Mouse (Mus musculus) midbrain, embryonic 11.5 days (tissue): Measurements from ENCODE around the gene Sumo1. TPM values are rescaled to one million over a fixed set of nuclear protein-coding genes. Genes with fewer than 3 reads are reported as not detected.
A peak's percentile ranks its signal among the peaks of the same experiment; 100 is the strongest.

Source experiments
- ATAC-seq: fragments of 200-750 bp; cut with Nextera tagmentation; 2 replicates; pipeline ENCODE4 v1.8.0; 2017; ENCODE audit warnings: moderate TSS enrichment, moderate library complexity; ENCODE audit not compliant: low FRiP score
- DNase-seq: peaks from one replicate; pipeline ENCODE4 v3.0.0; 2015; ENCODE audit warnings: low spot score; ENCODE audit errors: missing footprints
- H3K27ac ChIP-seq: fragments of 300-500 bp; sonication (generic); 2 replicates; pipeline ENCODE4 v1.5.1; 2014; ENCODE audit warnings: low read depth, low read length
- H3K27me3 ChIP-seq: fragments of 300-500 bp; sonication (generic); 2 replicates; pipeline ENCODE4 v1.6.1; 2014; ENCODE audit warnings: mild to moderate bottlenecking, low read length, moderate library complexity, mixed read lengths; ENCODE audit not compliant: control insufficient read depth, insufficient read depth
- H3K36me3 ChIP-seq: fragments of 300-500 bp; sonication (generic); 2 replicates; pipeline ENCODE4 v1.6.1; 2014; ENCODE audit warnings: mild to moderate bottlenecking, low read length, moderate library complexity, mixed read lengths; ENCODE audit not compliant: control insufficient read depth, insufficient read depth
- H3K4me1 ChIP-seq: fragments of 300-500 bp; sonication (generic); 2 replicates; pipeline ENCODE4 v1.6.1; 2014; ENCODE audit warnings: low read length; ENCODE audit not compliant: control insufficient read depth, insufficient read depth
- H3K4me2 ChIP-seq: fragments of 300-500 bp; sonication (generic); 2 replicates; pipeline ENCODE4 v1.6.1; 2014; ENCODE audit warnings: mild to moderate bottlenecking, moderate library complexity
- H3K4me3 ChIP-seq: fragments of 300-500 bp; sonication (generic); 2 replicates; pipeline ENCODE4 v1.5.1; 2014; ENCODE audit warnings: low read depth, low read length
- H3K9ac ChIP-seq: fragments of 300-500 bp; sonication (generic); 2 replicates; pipeline ENCODE4 v1.6.1; 2014; ENCODE audit warnings: low read length
- H3K9me3 ChIP-seq: fragments of 300-500 bp; sonication (generic); 2 replicates; pipeline ENCODE4 v1.6.1; 2016; ENCODE audit warnings: low read length; ENCODE audit not compliant: control insufficient read depth
- WGBS: fragments of 180-500 bp; shearing (Covaris S2); extraction: QIAGEN DNeasy Blood & Tissue Kit; methylation state at CpG from one replicate; pipeline ENCODE4 v1.1.7; 2014; 5-methylcytosine and 5-hydroxymethylcytosine counted together
- polyA plus RNA-seq: library from polyadenylated mRNA; unstranded; fragments of >200 nt; fragmentation: Nextera tagmentation; extraction: Ambion mirVana; gene quantifications from 2 replicates; pipeline ENCODE4 v1.2.1, GENCODE M21; 2014

Sumo1 gene
- polyA plus RNA-seq, 1 experiment from 2014 or later: 603 TPM

DNA sequence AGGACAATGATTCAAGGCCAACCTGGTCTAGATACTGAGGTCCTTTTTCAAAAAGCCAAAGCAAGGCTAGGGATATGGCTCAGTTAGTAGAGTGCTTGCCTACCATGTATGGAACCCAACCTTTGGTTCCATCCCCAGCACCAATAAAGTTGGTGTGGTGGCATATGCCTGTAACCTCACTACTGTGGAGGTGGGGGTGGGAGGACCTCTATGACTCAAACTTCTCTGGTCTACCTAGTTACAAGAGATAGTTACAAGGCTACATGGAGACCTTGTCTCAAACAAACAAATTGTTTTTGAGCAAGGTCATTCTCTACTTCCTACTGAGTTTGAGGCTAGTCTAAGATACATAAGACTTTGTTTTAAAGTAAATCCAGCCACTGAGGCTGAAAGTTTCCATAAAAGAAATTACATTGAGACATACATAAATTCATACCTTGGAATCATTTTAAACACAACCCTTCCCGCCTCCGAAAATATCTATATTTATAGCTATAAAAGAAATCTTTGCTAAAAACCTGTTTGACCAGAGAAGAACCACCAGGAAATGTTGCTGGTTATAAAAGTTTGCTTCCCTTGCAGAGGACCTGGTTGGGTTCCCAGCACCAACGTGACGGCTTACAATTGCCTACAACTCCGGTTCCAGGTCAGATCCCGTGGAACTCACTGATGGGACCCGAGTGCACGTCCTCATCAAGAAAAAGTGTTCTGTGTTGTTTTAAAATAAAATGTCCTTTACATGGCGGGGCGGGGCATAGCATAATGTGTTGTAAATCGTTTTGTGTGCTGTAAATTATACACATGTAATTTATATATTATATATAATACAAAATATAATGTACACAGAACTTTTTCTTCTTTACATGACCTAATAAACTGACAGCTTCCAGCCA lies 13.5 kb upstream of the Sumo1 start:
- no peaks in the 10 kb centered on the region for H3K9me3 ChIP-seq
- peak overlapping the region; percentile 83 for H3K4me3 ChIP-seq
- ATAC-seq (no peak; the same call in 1 of the 2 replicates), DNase-seq (no peak)
- H3K27me3 ChIP-seq: no peaks in the 10 kb centered on the region
- peak overlapping the region; percentile 66 for H3K4me2 ChIP-seq
- peak overlapping the region; percentile 61; the same call in 1 of the 2 replicates for H3K9ac ChIP-seq
- H3K27ac ChIP-seq: no peak overlapping the region
- peaks cover 16% of the 10 kb centered on the region for H3K4me1 ChIP-seq
- no peaks in the 10 kb centered on the region for H3K36me3 ChIP-seq
- WGBS: 9% methylated on average over 11 of the region's 11 CpGs

DNA sequence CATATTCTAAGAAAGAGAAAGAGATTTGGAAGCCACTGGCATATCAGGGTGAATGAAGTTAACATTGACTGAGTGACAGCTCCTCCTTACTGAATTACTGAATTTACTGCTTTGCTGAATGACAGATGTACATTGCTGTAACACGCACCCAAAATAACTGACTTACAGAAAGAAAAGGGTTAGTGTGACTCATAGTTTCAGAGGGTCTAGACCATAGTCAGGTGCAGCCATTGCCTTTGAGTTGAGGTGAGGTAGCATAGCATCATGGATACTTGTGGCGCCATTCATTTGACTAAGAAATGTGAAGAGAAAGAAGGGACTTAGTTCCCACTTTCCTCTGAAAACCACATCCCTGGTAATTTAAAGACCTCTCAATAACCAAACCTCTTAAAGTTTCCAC lies 3.0 kb upstream of the Sumo1 start:
- no peaks in the 10 kb centered on the region for H3K27me3 ChIP-seq
- no peak for DNase-seq
- no peak for ATAC-seq
- no peak overlapping the region for H3K4me3 ChIP-seq
- H3K4me1 ChIP-seq: peaks cover 7% of the 10 kb centered on the region; the same call in 1 of the 2 replicates
- H3K9ac ChIP-seq: no peak overlapping the region
- no peaks in the 10 kb centered on the region for H3K36me3 ChIP-seq
- H3K9me3 ChIP-seq: no peaks in the 10 kb centered on the region
- H3K27ac ChIP-seq: no peak overlapping the region
- H3K4me2 ChIP-seq: no peak overlapping the region
- 98% methylated on average over 2 of the region's 2 CpGs for WGBS

GRCm38 (mm10) chr1:59669962-59670630 lies 538 bp downstream of the Sumo1 start:
- ATAC-seq (no peak; the same call in 1 of the 2 replicates), DNase-seq (peak; percentile 92)
- H3K27me3 ChIP-seq: no peaks in the 10 kb centered on the region
- H3K4me2 ChIP-seq: peak overlapping the region; percentile 84
- under 1% methylated on average over 41 of the region's 54 CpGs for WGBS
- H3K9me3 ChIP-seq: no peaks in the 10 kb centered on the region
- H3K27ac ChIP-seq: peak overlapping the region; percentile 90
- peaks cover 10% of the 10 kb centered on the region for H3K4me1 ChIP-seq
- H3K36me3 ChIP-seq: no peaks in the 10 kb centered on the region
- H3K9ac ChIP-seq: peak overlapping the region; percentile 83
- H3K4me3 ChIP-seq: peak overlapping the region; percentile 62

DNA sequence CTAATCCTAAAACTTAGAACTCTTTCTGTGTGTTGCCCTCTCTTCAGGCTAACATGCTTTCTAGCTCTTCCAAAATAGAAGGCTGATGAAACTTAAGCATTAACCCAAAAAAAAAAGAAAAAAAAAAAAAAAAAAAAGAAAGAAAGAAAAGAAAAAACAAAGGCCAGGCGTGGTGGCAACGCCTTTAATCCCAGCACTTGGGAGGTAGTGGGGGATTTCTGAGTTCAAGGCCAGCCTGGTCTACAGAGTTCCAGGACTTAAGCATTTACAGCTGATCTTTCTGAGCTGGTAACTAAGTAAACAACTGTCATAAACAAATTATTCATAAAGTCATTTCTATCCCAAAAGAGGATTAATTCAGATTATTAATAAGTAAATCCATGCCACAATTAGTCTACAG lies 1.8 kb downstream of the Sumo1 start:
- DNase-seq (no peak), ATAC-seq (no peak)
- Histone ChIP-seq H3K27ac (no peak overlapping the region), H3K9ac (no peak overlapping the region), H3K4me1 (peaks cover 10% of the 10 kb centered on the region), H3K9me3 (no peaks in the 10 kb centered on the region), H3K4me2 (peak overlapping the region; percentile 84; the same call in 1 of the 2 replicates), H3K4me3 (no peak overlapping the region), H3K36me3 (no peaks in the 10 kb centered on the region), H3K27me3 (no peaks in the 10 kb centered on the region)
- WGBS: 86% methylated on average over 2 of the region's 2 CpGs

GRCm38 (mm10) chr1:59663456-59664135 lies 7.0 kb downstream of the Sumo1 start:
- no peak overlapping the region for H3K27ac ChIP-seq
- no peaks in the 10 kb centered on the region for H3K27me3 ChIP-seq
- WGBS: 92% methylated on average over 3 of the region's 3 CpGs
- no peak overlapping the region for H3K4me3 ChIP-seq
- no peaks in the 10 kb centered on the region for H3K36me3 ChIP-seq
- DNase-seq: no peak
- no peak for ATAC-seq
- no peak overlapping the region for H3K4me2 ChIP-seq
- H3K9me3 ChIP-seq: no peaks in the 10 kb centered on the region
- H3K9ac ChIP-seq: no peak overlapping the region
- H3K4me1 ChIP-seq: peaks cover 3% of the 10 kb centered on the region

DNA sequence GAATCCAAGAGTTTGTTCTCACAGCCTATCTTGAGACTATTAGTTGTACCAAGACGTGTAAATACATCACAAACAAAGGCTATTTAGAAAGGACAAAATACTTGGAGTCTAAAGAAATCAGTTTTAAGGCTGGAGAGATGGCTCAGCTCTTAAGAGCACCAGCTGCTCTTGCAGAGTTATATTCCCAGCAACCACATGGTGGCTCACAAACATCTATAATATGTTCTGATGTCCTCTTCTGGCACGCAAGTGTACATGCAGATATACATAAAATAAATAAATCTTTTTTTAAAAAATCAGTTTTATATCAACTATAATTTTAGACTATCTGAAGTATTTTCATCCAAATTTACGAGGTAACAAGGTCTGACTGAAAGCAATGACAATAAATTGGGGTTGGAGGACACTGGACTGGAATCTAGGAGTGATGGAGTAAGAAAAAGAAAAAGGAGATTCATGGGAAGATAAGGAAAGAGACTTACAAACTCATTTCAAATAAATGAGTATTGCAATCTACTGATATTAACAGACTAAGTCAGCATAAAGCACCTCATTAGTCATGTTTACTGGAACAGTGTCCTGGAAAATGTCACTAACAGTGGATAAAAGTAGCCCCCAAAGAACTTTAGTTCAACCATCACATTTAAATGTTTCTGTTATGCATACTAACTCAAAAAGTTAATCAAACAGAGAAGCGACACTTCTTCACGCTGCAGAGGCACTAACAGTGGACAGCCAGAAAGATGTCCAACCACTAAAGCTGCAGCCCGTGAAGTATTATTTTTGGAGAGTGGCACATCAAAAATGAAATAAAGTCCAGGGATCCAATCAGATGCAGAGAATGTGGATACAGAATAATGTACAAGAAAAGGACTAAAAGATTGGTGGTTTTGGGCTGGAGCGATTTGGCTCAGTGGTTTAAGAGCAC lies 14.1 kb downstream of the Sumo1 start:
- Histone ChIP-seq H3K4me3 (no peak overlapping the region), H3K4me1 (no peaks in the 10 kb centered on the region), H3K27me3 (no peaks in the 10 kb centered on the region), H3K27ac (no peak overlapping the region), H3K36me3 (peaks cover 1% of the 10 kb centered on the region; the same call in 1 of the 2 replicates), H3K4me2 (no peak overlapping the region), H3K9ac (no peak overlapping the region), H3K9me3 (no peaks in the 10 kb centered on the region)
- DNase-seq (no peak), ATAC-seq (no peak)
- 93% methylated on average over 7 of the region's 7 CpGs for WGBS

- Histone ChIP-seq H3K27ac (no peak overlapping the region), H3K4me3 (no peak overlapping the region), H3K27me3 (no peaks in the 10 kb centered on the region), H3K4me2 (no peak overlapping the region), H3K4me1 (no peaks in the 10 kb centered on the region), H3K36me3 (peaks cover 4% of the 10 kb centered on the region; the same call in 1 of the 2 replicates), H3K9ac (no peak overlapping the region), H3K9me3 (no peaks in the 10 kb centered on the region)
- 94% methylated on average over 3 of the region's 3 CpGs for WGBS
- ATAC-seq (no peak), DNase-seq (no peak)
These were observed 17.3 kb downstream of the Sumo1 start for GRCm38 (mm10) chr1:59653243-59653911.
